Mouse (Mus musculus) 3134 (cell line): ENCODE data around the gene Slco1a6.

Experiments used
- DNase-seq: peaks from one replicate; pipeline ENCODE4 v3.0.0-alpha.2; 2011; ENCODE audit warnings: low spot score; ENCODE audit not compliant: insufficient read length; ENCODE audit errors: extremely low read depth

Slco1a6 gene

DNA sequence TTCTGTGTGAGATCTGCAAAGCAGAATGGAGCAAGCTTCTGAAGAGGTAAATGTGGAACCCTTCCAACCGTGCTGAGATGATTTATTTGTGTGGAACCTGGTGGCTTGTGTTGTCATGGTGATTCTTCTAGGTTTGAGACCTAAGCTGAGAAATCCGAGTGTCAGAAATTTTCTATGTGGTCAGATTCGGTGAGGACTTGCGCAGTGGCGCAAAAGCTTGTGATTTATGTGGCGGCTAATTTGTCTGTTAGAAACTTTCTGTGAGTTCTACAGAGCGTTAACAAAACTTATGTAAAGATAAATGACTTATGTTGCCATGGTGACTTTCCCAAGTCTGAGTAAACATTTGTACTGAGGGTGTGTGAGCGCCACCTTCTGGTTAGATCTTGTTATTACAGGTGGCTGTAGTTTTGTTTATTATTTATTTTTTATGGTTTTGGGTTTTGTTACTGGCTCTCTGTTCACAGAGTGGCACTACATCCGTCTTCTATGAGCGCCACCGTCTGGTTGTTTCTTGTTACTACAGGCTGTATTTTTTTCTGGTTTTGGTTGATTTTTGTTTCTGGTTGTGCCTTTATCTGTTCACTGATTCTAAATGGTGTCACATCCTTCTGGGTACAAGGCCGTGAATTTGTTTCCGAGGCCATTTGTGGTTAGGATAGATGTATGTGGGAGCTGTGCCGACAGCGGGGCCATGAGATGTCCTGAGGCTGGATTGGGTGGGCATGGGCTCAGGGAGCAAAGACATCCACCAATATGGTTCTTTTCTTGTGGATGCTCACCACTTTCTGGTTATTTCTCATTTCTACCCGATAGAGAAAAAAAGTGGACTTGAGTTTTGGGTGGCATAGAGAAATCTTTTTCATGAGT is 167.8 kb downstream of the Slco1a6 start:
- DNase-seq: no peak

- DNase-seq: no peak
Observed at GRCm38 (mm10) chr6:142035771-142036170, 172.6 kb downstream of the Slco1a6 start.
